Mouse (Mus musculus) forebrain, embryonic 10.5 days (tissue): ENCODE data around the gene Top1. TPM values are rescaled to one million over a fixed set of nuclear protein-coding genes. Genes with fewer than 3 reads are reported as not detected.

ENCODE experiments used
- DNase-seq: peaks from one replicate; pipeline ENCODE4 v3.0.0-alpha.2; 2017; ENCODE audit warnings: low spot score; ENCODE audit errors: extremely low spot score
- H3K27ac ChIP-seq: fragments of 300-500 bp; sonication (generic); 2 replicates; pipeline ENCODE4 v1.5.1; 2016; ENCODE audit warnings: mild to moderate bottlenecking
- H3K27me3 ChIP-seq: fragments of 300-500 bp; sonication (generic); 2 replicates; pipeline ENCODE4 v1.6.1; 2016; ENCODE audit warnings: mild to moderate bottlenecking; ENCODE audit not compliant: poor library complexity, severe bottlenecking
- H3K36me3 ChIP-seq: fragments of 300-500 bp; sonication (generic); replicated peaks from 2 replicates; pipeline ENCODE4 v1.6.1; 2016; ENCODE audit warnings: mild to moderate bottlenecking, moderate library complexity
- H3K4me1 ChIP-seq: fragments of 300-500 bp; sonication (generic); 2 replicates; pipeline ENCODE4 v1.6.1; 2016
- H3K4me3 ChIP-seq: fragments of 300-500 bp; sonication (generic); 2 replicates; pipeline ENCODE4 v1.5.1; 2016; ENCODE audit warnings: mild to moderate bottlenecking, moderate library complexity
- H3K9me3 ChIP-seq: fragments of 300-500 bp; sonication (generic); 2 replicates; pipeline ENCODE4 v1.6.1; 2016; ENCODE audit warnings: mild to moderate bottlenecking, moderate library complexity
- WGBS: fragments of 180-500 bp; shearing (Covaris S2); methylation state at CpG from one replicate; pipeline ENCODE4 v1.1.7; 2016; 5-methylcytosine and 5-hydroxymethylcytosine counted together
- polyA plus RNA-seq: library from polyadenylated mRNA; unstranded; fragments of >200 nt; fragmentation: Nextera tagmentation; extraction: Ambion mirVana; gene quantifications from 2 replicates; pipeline ENCODE4 v1.2.1, GENCODE M21; 2016

Top1 gene
- polyA plus RNA-seq, result 113 and 118 TPM in 2 replicates

DNA sequence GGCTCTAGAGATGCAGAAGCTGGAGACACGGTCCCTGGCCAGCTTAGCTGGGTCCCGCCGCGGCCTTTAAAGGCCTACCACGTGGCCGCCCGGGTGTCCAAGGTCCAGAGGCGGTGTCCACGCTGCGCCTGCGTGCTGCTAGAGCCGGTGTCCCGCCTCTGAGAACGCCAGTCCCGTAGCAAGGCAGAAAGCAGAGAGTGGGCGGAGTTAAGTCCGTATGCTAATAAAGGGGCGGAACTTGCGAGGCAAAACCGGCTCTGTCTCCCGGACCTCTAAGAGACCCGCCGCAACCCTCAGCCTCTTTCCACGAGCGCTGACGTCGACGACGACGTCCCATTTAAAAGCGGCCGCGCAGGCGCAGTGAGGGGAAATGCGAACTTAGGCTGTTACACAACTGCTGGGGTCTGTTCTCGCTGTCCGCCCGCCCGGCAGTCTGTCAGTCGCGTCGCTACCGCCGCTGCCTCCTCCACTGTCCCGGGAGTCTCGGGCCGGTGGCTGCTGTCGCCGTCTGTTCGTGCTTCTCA is at the start of gene Top1:
Gene Top1 (plus strand): TSS at position 275 of the 524 bp plus-strand sequence.
- Histone ChIP-seq H3K4me1 (peaks cover 36% of the 10 kb centered on the region), H3K36me3 (peaks cover 10% of the 10 kb centered on the region), H3K27ac (peak within 1 kb of the TSS; percentile 100), H3K27me3 (no peaks in the 10 kb centered on the region), H3K4me3 (peak within 1 kb of the TSS; percentile 94), H3K9me3 (no peaks in the 10 kb centered on the region)
- DNase-seq, result peak; percentile 99
- under 1% methylated on average over 50 of the region's 50 CpGs for WGBS

GRCm38 (mm10) chr2:160597582-160598281 is 48.0 kb upstream of the Top1 start:
- peak; percentile 79 for DNase-seq
- Histone ChIP-seq H3K36me3 (no peaks in the 10 kb centered on the region), H3K27me3 (no peaks in the 10 kb centered on the region), H3K4me1 (no peaks in the 10 kb centered on the region), H3K4me3 (no peak overlapping the region), H3K9me3 (no peaks in the 10 kb centered on the region), H3K27ac (no peak overlapping the region)
- 39% methylated on average over 12 of the region's 12 CpGs for WGBS

- no peak for DNase-seq
- H3K9me3 ChIP-seq, result no peaks in the 10 kb centered on the region
- no peak overlapping the region for H3K4me3 ChIP-seq
- no peaks in the 10 kb centered on the region for H3K27me3 ChIP-seq
- H3K27ac ChIP-seq, result no peak overlapping the region
- no peaks in the 10 kb centered on the region for H3K4me1 ChIP-seq
- no peaks in the 10 kb centered on the region for H3K36me3 ChIP-seq
- 79% methylated on average over 1 of the region's 1 CpGs for WGBS
These were observed 43.9 kb upstream of the Top1 start for GRCm38 (mm10) chr2:160601805-160602204.

- Histone ChIP-seq H3K27me3 (no peaks in the 10 kb centered on the region), H3K4me3 (no peak overlapping the region), H3K36me3 (no peaks in the 10 kb centered on the region), H3K9me3 (no peaks in the 10 kb centered on the region), H3K27ac (peak overlapping the region; percentile 48; the same call in 1 of the 2 replicates), H3K4me1 (no peaks in the 10 kb centered on the region)
- WGBS, result 82% methylated on average over 10 of the region's 10 CpGs
- DNase-seq, result no peak
These were observed 42.3 kb upstream of the Top1 start for GRCm38 (mm10) chr2:160603154-160603933.

DNA sequence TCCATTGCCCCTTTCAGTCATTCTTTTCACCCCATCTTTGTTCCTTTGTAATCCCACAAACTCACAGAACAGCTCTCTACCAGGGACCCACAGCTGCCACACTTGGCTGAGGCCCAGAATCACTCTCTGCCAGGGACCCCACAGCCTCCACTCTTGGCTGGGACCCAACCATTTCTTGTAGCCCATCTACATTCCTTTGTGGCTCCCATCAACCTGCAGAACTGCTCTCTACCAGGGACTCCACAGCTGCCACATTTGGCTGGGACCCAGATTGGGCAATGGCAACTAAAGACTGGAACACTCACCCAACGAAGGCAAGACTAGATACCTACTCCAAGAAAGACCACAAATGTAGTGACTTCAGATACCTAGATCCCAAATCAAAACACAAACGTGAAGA is 35.7 kb upstream of the Top1 start:
- no peaks in the 10 kb centered on the region for H3K9me3 ChIP-seq
- no peak overlapping the region for H3K4me3 ChIP-seq
- WGBS, result 73% methylated on average over 2 of the region's 2 CpGs
- no peaks in the 10 kb centered on the region for H3K4me1 ChIP-seq
- DNase-seq, result no peak
- no peaks in the 10 kb centered on the region for H3K36me3 ChIP-seq
- H3K27me3 ChIP-seq, result no peaks in the 10 kb centered on the region
- H3K27ac ChIP-seq, result no peak overlapping the region

DNA sequence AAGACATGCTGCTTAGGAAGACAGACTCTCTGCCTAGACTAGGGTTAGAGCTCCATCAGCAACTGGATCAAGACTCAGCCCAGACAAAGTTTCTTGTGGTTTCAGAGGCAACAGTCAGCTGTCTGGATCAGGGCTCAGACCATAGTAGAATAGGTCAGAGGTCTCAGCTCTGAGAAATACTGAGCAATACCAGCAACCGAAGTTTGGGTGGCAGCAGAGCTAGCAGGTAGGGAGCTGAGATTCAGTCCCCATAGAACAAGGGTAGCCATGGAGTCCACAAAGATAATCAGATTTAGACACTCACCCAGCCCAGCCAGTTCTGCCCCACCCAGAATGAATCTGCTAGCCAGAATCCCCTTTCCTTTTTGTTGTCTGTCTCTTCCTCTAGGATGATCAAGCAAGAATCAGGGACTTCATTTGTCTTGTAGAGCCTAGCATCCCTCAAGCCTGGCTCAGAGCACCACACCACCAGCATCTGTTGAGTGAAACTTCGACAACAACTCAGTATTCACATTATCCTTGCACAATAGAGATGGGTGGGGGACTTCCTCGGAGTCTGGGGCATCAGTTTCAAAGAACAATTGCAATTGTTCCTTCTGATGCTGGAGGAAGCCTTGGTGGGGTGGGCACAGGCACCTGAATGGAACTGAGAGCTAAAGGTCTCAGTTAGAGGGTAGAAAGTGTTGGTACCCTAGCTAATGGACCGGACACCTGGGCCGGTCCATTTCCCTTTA is 32.3 kb upstream of the Top1 start:
- 77% methylated on average over 5 of the region's 5 CpGs for WGBS
- Histone ChIP-seq H3K27ac (no peak overlapping the region), H3K9me3 (no peaks in the 10 kb centered on the region), H3K27me3 (no peaks in the 10 kb centered on the region), H3K4me3 (no peak overlapping the region), H3K4me1 (no peaks in the 10 kb centered on the region), H3K36me3 (no peaks in the 10 kb centered on the region)
- DNase-seq, result no peak

DNA sequence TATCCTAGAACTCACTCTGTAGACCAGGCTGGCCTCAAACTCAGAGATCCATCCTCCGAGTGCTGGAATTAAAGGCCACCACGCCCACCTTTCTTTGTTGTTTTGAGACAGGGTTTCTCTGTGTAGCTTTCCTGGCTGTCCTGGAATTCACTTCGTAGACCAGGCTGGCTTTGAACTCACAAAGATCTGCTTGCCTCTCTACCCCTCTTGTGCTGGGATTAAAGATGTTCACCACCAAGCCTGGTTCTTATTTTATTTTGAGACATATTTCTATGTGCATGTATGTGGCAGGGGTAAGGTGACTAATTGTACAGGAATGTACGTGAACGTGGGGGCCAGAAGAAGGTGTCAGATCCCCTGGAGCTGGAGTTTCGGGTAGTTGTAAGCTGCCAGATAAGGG is 27.9 kb upstream of the Top1 start:
- Histone ChIP-seq H3K4me3 (no peak overlapping the region), H3K9me3 (no peaks in the 10 kb centered on the region), H3K36me3 (no peaks in the 10 kb centered on the region), H3K4me1 (peaks cover 24% of the 10 kb centered on the region), H3K27ac (no peak overlapping the region), H3K27me3 (no peaks in the 10 kb centered on the region)
- no peak for DNase-seq
- WGBS, result 89% methylated on average over 6 of the region's 6 CpGs

DNA sequence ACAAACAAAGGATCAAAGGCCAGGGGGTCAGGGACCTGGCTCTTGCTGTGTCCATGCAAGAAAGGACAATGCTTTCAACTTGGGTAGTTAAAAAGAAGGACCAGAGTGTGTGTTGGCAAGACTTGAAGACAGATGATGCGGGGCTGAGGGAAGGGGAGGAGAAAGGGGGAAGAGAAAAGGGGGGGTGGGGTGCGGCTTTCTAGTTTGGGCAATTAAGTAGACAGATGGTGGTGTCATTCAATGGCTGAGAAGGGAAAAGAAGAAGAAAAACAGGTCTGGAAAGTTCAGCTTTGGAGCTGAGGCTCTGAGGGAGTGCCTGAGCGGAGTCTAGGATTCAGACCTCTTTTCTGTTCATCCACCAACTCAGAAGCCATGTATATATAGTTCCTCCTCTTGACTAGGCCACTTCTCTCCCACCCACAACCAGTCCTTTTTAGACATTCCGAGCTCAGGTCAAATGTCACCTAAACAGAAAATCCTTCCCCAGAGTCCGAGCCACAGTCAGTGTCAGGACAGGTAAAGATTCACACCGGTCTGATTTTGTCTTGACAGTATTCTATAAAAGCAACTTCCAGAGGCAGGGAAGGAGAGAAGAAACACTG is 27.0 kb upstream of the Top1 start:
- H3K36me3 ChIP-seq, result no peaks in the 10 kb centered on the region
- no peak overlapping the region for H3K27ac ChIP-seq
- H3K4me1 ChIP-seq, result peaks cover 24% of the 10 kb centered on the region
- WGBS, result 71% methylated on average over 6 of the region's 6 CpGs
- H3K9me3 ChIP-seq, result no peaks in the 10 kb centered on the region
- no peak for DNase-seq
- no peaks in the 10 kb centered on the region for H3K27me3 ChIP-seq
- no peak overlapping the region for H3K4me3 ChIP-seq

- WGBS, result 91% methylated on average over 5 of the region's 5 CpGs
- no peak overlapping the region for H3K27ac ChIP-seq
These were observed 26.4 kb upstream of the Top1 start for GRCm38 (mm10) chr2:160619300-160619699.

DNA sequence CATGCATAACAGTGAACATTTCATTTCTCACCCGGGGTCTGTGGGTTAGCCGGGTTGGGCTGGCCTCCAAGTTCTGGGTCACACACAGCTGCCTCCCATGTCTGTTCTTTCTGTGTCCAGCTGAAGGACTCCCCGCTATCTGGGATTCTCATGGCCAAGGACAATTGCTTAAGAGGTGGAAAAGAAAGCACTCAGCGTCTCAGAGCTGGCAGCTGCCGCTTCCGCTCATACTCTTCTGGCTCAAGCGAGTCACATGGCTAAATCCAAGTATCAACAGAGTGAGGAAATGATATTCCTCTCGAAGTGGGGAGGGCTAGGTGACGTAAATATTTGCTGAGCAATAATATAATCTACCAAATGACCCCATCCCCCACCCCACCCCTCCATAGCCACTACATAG is 25.9 kb upstream of the Top1 start:
- Histone ChIP-seq H3K9me3 (no peaks in the 10 kb centered on the region), H3K4me3 (no peak overlapping the region)
- 84% methylated on average over 9 of the region's 9 CpGs for WGBS

More at GRCm38 (mm10) chr2:160619300-160619699, 26.4 kb upstream of the Top1 start:
- Histone ChIP-seq H3K4me1 (peaks cover 24% of the 10 kb centered on the region), H3K4me3 (no peak overlapping the region), H3K36me3 (no peaks in the 10 kb centered on the region), H3K27me3 (no peaks in the 10 kb centered on the region), H3K9me3 (no peaks in the 10 kb centered on the region)
- no peak for DNase-seq

GRCm38 (mm10) chr2:160620279-160620963 is 25.3 kb upstream of the Top1 start:
- H3K27me3 ChIP-seq, result no peaks in the 10 kb centered on the region
- H3K4me3 ChIP-seq, result no peak overlapping the region
- no peaks in the 10 kb centered on the region for H3K9me3 ChIP-seq
- no peaks in the 10 kb centered on the region for H3K36me3 ChIP-seq
- 80% methylated on average over 6 of the region's 6 CpGs for WGBS
- no peak for DNase-seq
- H3K27ac ChIP-seq, result no peak overlapping the region
- peaks cover 24% of the 10 kb centered on the region for H3K4me1 ChIP-seq

More for the DNA sequence above, 25.9 kb upstream of the Top1 start:
- H3K27ac ChIP-seq, result no peak overlapping the region
- no peaks in the 10 kb centered on the region for H3K36me3 ChIP-seq
- H3K27me3 ChIP-seq, result no peaks in the 10 kb centered on the region
- no peak for DNase-seq
- peaks cover 24% of the 10 kb centered on the region for H3K4me1 ChIP-seq

DNA sequence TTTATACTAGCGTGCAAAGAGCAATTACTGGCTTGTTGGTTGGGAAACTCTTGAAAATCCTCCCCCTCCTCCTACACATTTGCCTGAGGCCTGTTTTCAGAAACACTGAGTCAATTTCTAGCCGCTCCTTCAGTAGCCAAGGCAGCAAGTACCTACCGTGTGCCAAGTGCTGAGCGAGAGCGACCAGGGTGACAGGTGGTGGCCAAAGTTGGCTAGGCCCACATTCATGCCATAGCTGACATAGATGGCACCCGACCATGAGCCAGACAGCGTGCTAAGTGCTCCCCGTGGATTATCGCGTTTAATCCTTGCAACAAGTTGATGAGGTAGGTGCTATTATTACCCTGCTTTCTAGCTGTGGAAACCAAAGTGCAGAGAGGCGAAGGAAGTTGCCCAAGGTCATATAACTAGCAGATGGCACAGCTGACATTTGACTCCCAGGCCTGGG is 24.7 kb upstream of the Top1 start:
- no peak for DNase-seq
- H3K36me3 ChIP-seq, result no peaks in the 10 kb centered on the region
- H3K4me1 ChIP-seq, result peaks cover 24% of the 10 kb centered on the region
- WGBS, result 85% methylated on average over 11 of the region's 11 CpGs
- H3K9me3 ChIP-seq, result no peaks in the 10 kb centered on the region
- H3K27me3 ChIP-seq, result no peaks in the 10 kb centered on the region
- no peak overlapping the region for H3K4me3 ChIP-seq
- H3K27ac ChIP-seq, result no peak overlapping the region
